Mouse (Mus musculus): ENCODE data around the gene Rfx7.

GRCm38 (mm10) chr9:72656940-72657339 is 124.9 kb downstream of the Rfx7 start:
- no peak for TF ChIP-seq CTCF (IDR thresholded peaks at IDR 0.05; ENCODE audit: borderline replicate concordance, control insufficient read depth, extremely low read depth, insufficient read depth, low read length, poor library complexity)
- no peak for TF ChIP-seq POLR2A (IDR thresholded peaks at IDR 0.05; ENCODE audit: control insufficient read depth, extremely low read depth, insufficient read depth, low read length, poor library complexity)

All from thymus, adult 2 months (tissue).